Mouse (Mus musculus) olfactory bulb, adult 2 months (tissue): ENCODE measurements at regions not wholly inside any gene's neighbourhood (a gene's known extent, or its start where the extent isn't known, plus 50 kb on each side); places are given as distances from the start of the nearest gene placed in this dataset.

Experiments
- CTCF ChIP-seq: fragments of 200-500 bp; IDR thresholded peaks from 2 replicates; pipeline ENCODE4 v1.5.1; 2012; ENCODE audit warnings: low read depth, mild to moderate bottlenecking, low read length, moderate library complexity; ENCODE audit not compliant: insufficient read depth
- POLR2A ChIP-seq: fragments of 200-500 bp; IDR thresholded peaks from 2 replicates; pipeline ENCODE4 v1.6.1; 2012; ENCODE audit warnings: mild to moderate bottlenecking, low read depth, low read length, moderate library complexity; ENCODE audit not compliant: insufficient read depth

- no peak for TF ChIP-seq CTCF
- no peak for TF ChIP-seq POLR2A
These were observed 262.8 kb downstream of the Bcl11a start for GRCm38 (mm10) chr11:24340677-24341076.
